Mouse (Mus musculus) hindbrain, postnatal 0 days (tissue): ENCODE results near the gene Rin2. TPM values are rescaled to one million over a fixed set of nuclear protein-coding genes. Genes with fewer than 3 reads are reported as not detected.

Source experiments
- ATAC-seq: fragments of 200-750 bp; cut with Nextera tagmentation; 2 replicates; pipeline ENCODE4 v1.8.0; 2017; ENCODE audit warnings: mild to moderate bottlenecking, moderate TSS enrichment, moderate library complexity
- DNase-seq: peaks from one replicate; pipeline ENCODE4 v3.0.0-alpha.2; 2015; ENCODE audit warnings: low spot score
- H3K27ac ChIP-seq: fragments of 300-500 bp; sonication (generic); 2 replicates; pipeline ENCODE4 v1.5.1; 2014; ENCODE audit warnings: mild to moderate bottlenecking
- H3K27me3 ChIP-seq: fragments of 300-500 bp; sonication (generic); 2 replicates; pipeline ENCODE4 v1.6.1; 2014; ENCODE audit warnings: low read length, mixed read lengths; ENCODE audit not compliant: insufficient read depth
- H3K36me3 ChIP-seq: fragments of 300-500 bp; sonication (generic); 2 replicates; pipeline ENCODE4 v1.6.1; 2014; ENCODE audit warnings: low read length, mixed read lengths; ENCODE audit not compliant: insufficient read depth
- H3K4me1 ChIP-seq: fragments of 300-500 bp; sonication (generic); 2 replicates; pipeline ENCODE4 v1.6.1; 2014; ENCODE audit warnings: antibody characterized with exemption, low read length, mixed read lengths; ENCODE audit not compliant: insufficient read depth
- H3K4me2 ChIP-seq: fragments of 300-500 bp; sonication (generic); 2 replicates; pipeline ENCODE4 v1.6.1; 2014; ENCODE audit warnings: low read depth, mild to moderate bottlenecking, low read length, moderate library complexity, mixed read lengths
- H3K4me3 ChIP-seq: fragments of 300-500 bp; sonication (generic); 2 replicates; pipeline ENCODE4 v1.5.1; 2014; ENCODE audit warnings: low read length
- H3K9ac ChIP-seq: fragments of 300-500 bp; sonication (generic); replicated peaks from 2 replicates; pipeline ENCODE4 v1.6.1; 2014; ENCODE audit warnings: mild to moderate bottlenecking, low read length, moderate library complexity, mixed read lengths
- H3K9me3 ChIP-seq: fragments of 300-500 bp; sonication (generic); 2 replicates; pipeline ENCODE4 v1.6.1; 2016; ENCODE audit warnings: low read length, mixed read lengths
- CTCF ChIP-seq: IDR thresholded peaks from 2 replicates; pipeline ENCODE4 v1.5.1; 2016; ENCODE audit warnings: antibody characterized with exemption, control low read depth, low read depth
- WGBS: fragments of 180-500 bp; shearing (Covaris S2); extraction: QIAGEN DNeasy Blood & Tissue Kit; methylation state at CpG from one replicate; pipeline ENCODE4 v1.1.7; 2014; 5-methylcytosine and 5-hydroxymethylcytosine counted together
- polyA plus RNA-seq: library from polyadenylated mRNA; unstranded; fragments of >200 nt; fragmentation: Nextera tagmentation; extraction: Ambion mirVana; gene quantifications from 2 replicates; pipeline ENCODE4 v1.2.1, GENCODE M21; 2015
- total RNA-seq: library from RNA; depleted of rRNA; stranded (reverse); fragments of >200 nt; gene quantifications from 2 replicates; pipeline ENCODE4 v1.2.3, GENCODE M21; 2014

Gene Rin2
- total and polyA plus RNA-seq, 2 experiments from 2014 or later: 9.4 to 11.7 TPM

DNA sequence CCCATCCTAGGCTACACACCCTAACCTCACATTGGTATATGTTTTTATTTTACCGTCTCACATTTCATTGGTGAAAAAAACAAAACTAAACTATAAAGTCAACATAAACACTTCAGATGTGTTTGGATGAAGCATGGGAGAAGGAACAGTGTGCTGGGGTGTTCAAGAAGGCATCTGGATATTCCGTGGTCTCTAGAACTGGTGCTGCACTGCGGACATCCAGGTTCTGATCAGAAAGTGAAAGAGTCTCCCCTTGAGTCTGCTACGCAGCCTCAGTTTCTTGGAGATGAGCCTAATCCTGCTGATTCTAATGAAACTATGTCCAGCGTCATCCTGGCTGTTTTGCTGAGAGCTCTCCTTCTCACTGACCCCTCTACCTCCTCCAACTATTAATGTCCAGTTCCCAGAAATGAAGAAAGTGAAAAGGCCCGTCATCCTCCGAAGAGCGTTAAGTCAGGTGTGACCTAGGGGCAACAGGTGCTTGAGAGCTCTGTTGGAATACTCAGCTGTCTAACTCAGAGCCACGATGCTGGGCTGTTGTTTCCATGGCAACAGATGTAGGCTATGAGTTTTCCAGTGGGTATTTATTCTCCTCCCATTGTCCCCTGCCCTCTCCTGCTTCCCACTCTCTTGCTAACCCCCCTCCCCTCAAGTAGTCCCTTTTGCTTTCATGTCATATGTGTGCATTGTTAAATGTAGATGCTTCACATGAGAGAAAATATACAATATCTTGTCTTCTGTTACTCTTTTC, 164.7 kb downstream of the Rin2 start:
- H3K9ac ChIP-seq: no peak overlapping the region
- H3K4me1 ChIP-seq: no peaks in the 10 kb centered on the region
- no peak overlapping the region for H3K27ac ChIP-seq
- no peaks in the 10 kb centered on the region for H3K27me3 ChIP-seq
- no peaks in the 10 kb centered on the region for H3K36me3 ChIP-seq
- no peak overlapping the region for H3K4me2 ChIP-seq
- no peak overlapping the region for H3K4me3 ChIP-seq
- DNase-seq: peak; percentile 61
- no peak for TF ChIP-seq CTCF
- peak; percentile 80 for ATAC-seq
- 52% methylated on average over 9 of the region's 9 CpGs for WGBS
- H3K9me3 ChIP-seq: no peaks in the 10 kb centered on the region

DNA sequence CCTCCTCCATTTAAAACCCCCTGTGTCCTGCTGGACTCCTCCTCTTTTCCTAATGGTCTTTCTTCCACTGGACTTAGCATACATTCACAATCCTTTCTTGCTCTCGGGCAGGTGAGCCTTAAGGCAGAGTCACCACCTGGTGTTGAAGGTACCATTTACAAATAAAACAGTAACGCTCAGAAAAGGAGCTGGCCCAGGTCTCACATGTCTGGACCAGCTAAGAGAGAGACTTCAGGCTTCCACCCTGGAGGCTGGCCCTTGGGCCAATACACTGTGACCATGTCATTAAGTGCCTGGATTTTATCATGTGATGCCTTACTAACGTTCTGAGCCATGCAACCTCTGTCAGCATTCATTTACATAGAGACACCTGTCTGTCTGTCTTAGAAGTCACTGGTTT, 165.3 kb downstream of the Rin2 start:
- H3K9ac ChIP-seq: no peak overlapping the region
- no peaks in the 10 kb centered on the region for H3K4me1 ChIP-seq
- no peaks in the 10 kb centered on the region for H3K36me3 ChIP-seq
- no peak for TF ChIP-seq CTCF
- 73% methylated on average over 3 of the region's 3 CpGs for WGBS
- H3K27me3 ChIP-seq: no peaks in the 10 kb centered on the region
- H3K4me2 ChIP-seq: no peak overlapping the region
- DNase-seq: no peak
- H3K27ac ChIP-seq: no peak overlapping the region
- H3K9me3 ChIP-seq: no peaks in the 10 kb centered on the region
- ATAC-seq: 0 out of 2 replicates have a peak, but pooled peaks have one; percentile 19
- H3K4me3 ChIP-seq: no peak overlapping the region

- H3K9me3 ChIP-seq: no peaks in the 10 kb centered on the region
- no peaks in the 10 kb centered on the region for H3K4me1 ChIP-seq
- no peak overlapping the region for H3K27ac ChIP-seq
- TF ChIP-seq CTCF: no peak
- ATAC-seq (no peak), DNase-seq (no peak)
- H3K9ac ChIP-seq: no peak overlapping the region
- no peak overlapping the region for H3K4me2 ChIP-seq
- no peaks in the 10 kb centered on the region for H3K36me3 ChIP-seq
- H3K27me3 ChIP-seq: no peaks in the 10 kb centered on the region
- no peak overlapping the region for H3K4me3 ChIP-seq
- WGBS: 86% methylated on average over 12 of the region's 12 CpGs
Observed at GRCm38 (mm10) chr2:145840910-145841870, 166.2 kb downstream of the Rin2 start.

DNA sequence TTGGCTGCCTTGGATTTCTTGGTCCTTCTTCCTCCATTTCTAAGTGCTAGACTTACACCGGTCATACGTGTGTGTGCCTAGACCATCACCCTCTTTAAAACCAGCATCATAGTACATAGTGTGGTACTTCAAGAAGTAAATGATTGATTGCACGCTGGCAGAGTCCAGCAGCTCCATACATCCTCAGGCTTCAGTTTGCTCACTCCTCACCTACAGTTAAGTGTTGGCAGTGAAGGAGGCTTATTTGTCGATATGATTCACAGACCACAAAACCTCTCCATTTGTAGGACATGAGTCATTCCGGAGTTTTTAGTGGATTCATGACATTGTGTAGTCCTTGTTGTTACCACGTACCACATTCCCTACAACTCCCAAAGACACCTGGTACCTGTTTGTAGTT, 168.3 kb downstream of the Rin2 start:
- WGBS: 96% methylated on average over 6 of the region's 6 CpGs
- no peaks in the 10 kb centered on the region for H3K27me3 ChIP-seq
- H3K27ac ChIP-seq: no peak overlapping the region

GRCm38 (mm10) chr2:145846595-145846994, 171.6 kb downstream of the Rin2 start:
- no peak for ATAC-seq
- no peak overlapping the region for H3K4me2 ChIP-seq
- no peaks in the 10 kb centered on the region for H3K36me3 ChIP-seq
- DNase-seq: no peak
- H3K4me1 ChIP-seq: no peaks in the 10 kb centered on the region
- WGBS: 92% methylated on average over 3 of the region's 3 CpGs
- H3K9ac ChIP-seq: no peak overlapping the region
- H3K27ac ChIP-seq: no peak overlapping the region
- no peaks in the 10 kb centered on the region for H3K9me3 ChIP-seq
- no peak for TF ChIP-seq CTCF
- no peaks in the 10 kb centered on the region for H3K27me3 ChIP-seq
- H3K4me3 ChIP-seq: no peak overlapping the region

More for the DNA sequence above, 168.3 kb downstream of the Rin2 start:
- no peaks in the 10 kb centered on the region for H3K36me3 ChIP-seq
- no peaks in the 10 kb centered on the region for H3K4me1 ChIP-seq
- H3K4me3 ChIP-seq: no peak overlapping the region
- DNase-seq (no peak), ATAC-seq (no peak)
- H3K9ac ChIP-seq: no peak overlapping the region
- H3K9me3 ChIP-seq: no peaks in the 10 kb centered on the region
- H3K4me2 ChIP-seq: no peak overlapping the region
- TF ChIP-seq CTCF: no peak

- ATAC-seq: no peak
- TF ChIP-seq CTCF: no peak
- 76% methylated on average over 10 of the region's 10 CpGs for WGBS
- H3K4me1 ChIP-seq: no peaks in the 10 kb centered on the region
- H3K4me3 ChIP-seq: no peak overlapping the region
- no peak for DNase-seq
- H3K36me3 ChIP-seq: no peaks in the 10 kb centered on the region
- no peak overlapping the region for H3K27ac ChIP-seq
- H3K9ac ChIP-seq: no peak overlapping the region
- H3K9me3 ChIP-seq: no peaks in the 10 kb centered on the region
- H3K27me3 ChIP-seq: no peaks in the 10 kb centered on the region
- H3K4me2 ChIP-seq: no peak overlapping the region
Observed at GRCm38 (mm10) chr2:145849170-145849905, 174.3 kb downstream of the Rin2 start.
